Mouse (Mus musculus): Measurements from ENCODE around the gene Sfta2. TPM values are rescaled to one million over a fixed set of nuclear protein-coding genes. Genes with fewer than 3 reads are reported as not detected.

Sfta2 gene
- not detected for total RNA-seq (2018; cell fraction: chromatin; rRNA removed)
- total RNA-seq (2018; cell fraction: cytosol; rRNA removed) = not detected
- not detected for total RNA-seq (2018; cell fraction: nucleus; rRNA removed)
- not detected in 3 replicates for polyA plus RNA-seq (2018)

DNA sequence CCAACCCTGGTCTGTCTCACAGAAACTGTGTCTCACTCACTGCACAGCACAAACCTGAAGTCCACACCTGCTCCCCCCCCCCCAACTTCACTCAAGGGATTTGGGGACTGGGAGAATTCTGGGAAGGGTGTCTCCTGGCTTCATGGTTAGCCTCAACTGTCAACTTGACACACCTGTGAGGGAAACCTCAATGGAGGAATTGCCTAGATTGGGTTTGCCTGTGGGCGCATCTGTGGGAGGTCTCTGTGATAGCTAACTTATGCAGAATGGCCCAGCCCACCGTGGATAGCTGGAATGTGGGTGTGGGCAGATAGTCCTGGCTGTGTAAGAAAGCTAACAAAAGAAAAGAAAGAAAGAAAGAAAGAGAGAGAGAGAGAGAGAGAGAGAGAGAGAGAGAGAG, at the start of gene Sfta2:
Gene Sfta2, plus strand, starts transcription at position 301 of the 400 bp plus-strand sequence.
- no peaks in the 10 kb centered on the region for H3K79me2 ChIP-seq (ENCODE audit: inconsistent target)
- no peak within 1 kb of the TSS for H3K27ac ChIP-seq
- WGBS (ENCODE audit: missing documents) = 83% methylated on average over 2 of the region's 2 CpGs
- no peak within 1 kb of the TSS for H3K4me3 ChIP-seq (ENCODE audit: inconsistent target)
- H3K36me3 ChIP-seq (ENCODE audit: inconsistent target) = no peaks in the 10 kb centered on the region

DNA sequence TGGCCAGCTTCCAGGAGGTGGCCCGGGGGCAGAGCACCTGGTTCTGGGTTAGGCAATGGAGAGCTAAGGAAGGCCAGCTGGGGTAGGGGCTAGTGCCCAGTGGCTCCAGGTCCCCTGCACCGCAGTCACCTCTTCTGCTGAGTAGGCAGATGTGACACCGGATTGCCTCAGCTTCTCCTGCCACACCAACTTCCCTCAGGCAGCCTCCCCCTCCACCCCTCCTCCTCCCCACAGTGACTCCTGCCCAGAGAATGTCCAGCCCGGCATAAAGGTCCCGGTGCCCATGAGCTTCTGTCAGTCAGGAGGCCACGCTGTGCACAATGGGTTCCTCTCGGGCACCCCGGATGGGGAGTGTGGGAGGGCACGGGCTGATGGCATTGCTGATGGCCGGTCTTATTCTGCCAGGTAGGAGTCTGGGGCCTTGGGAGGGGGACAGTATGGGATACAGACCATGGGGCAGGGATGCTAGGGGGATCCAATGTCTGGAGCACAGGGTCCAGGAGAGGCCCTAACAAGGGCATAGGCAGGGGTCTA, 49.4 kb upstream of the Sfta2 start, which contains the start of gene Cdsn:
Gene Cdsn, plus strand, starts transcription at position 248 of the 534 bp plus-strand sequence.
- Histone ChIP-seq H3K79me2 (ENCODE audit: inconsistent target) (no peaks in the 10 kb centered on the region), H3K36me3 (ENCODE audit: inconsistent target) (no peaks in the 10 kb centered on the region), H3K4me3 (ENCODE audit: inconsistent target) (no peak within 1 kb of the TSS), H3K27ac (no peak within 1 kb of the TSS)
- 86% methylated on average over 10 of the region's 10 CpGs for WGBS (ENCODE audit: missing documents)

DNA sequence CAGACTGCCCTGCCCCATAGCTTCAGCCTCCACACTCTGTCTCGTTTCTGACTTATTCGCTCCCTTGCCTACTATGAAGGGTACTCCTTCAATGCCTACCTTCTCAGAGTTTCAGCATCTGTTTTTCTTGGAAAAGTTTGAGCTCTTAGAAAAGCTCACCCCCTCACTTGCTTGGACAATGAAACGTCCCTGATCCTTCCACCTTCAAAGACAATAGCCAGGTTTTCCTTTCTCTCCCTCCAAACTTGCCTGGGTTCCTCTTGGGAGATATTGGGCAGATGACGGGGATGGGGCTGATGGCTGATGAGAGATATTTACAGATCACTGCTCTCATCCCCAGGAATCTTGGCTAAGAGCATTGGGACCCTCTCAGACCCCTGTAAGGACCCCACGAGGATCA, 47.0 kb upstream of the Sfta2 start:
- H3K4me3 ChIP-seq (ENCODE audit: inconsistent target) = no peak overlapping the region
- WGBS (ENCODE audit: missing documents) = 84% methylated on average over 5 of the region's 5 CpGs

DNA sequence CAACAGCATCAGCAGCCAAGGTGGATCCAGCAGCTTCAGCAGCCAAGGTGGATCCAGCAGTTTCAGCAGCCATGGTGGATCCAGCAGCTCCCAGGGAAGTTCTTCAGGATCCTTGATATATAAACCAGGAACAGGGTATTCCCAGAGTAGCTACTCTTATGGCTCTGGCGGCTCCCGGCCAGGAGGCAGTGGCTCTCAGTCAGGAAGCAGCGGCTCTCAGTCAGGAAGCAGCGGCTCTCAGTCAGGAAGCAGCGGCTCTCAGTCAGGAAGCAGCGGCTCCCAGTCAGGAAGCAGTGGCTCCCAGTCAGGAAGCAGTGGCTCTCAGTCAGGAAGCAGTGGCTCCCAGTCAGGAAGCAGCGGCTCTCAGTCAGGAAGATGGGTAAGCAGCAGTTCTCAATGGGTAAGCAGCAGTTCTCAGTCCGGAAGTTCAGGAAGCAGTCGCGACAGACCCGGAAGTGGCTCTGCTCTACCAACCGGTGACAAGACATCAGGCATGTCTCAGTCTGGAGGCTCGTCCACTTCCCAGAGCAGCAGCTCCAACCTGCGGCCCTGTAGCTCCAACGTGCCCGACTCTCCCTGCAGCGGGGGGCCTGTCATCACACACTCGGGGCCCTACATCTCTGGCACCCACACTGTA, 46.5 kb upstream of the Sfta2 start:
- no peaks in the 10 kb centered on the region for H3K36me3 ChIP-seq (ENCODE audit: inconsistent target)
- no peak overlapping the region for H3K27ac ChIP-seq
- WGBS (ENCODE audit: missing documents) = 94% methylated on average over 14 of the region's 18 CpGs
- no peak overlapping the region for H3K4me3 ChIP-seq (ENCODE audit: inconsistent target)
- no peaks in the 10 kb centered on the region for H3K79me2 ChIP-seq (ENCODE audit: inconsistent target)

More for the DNA sequence above, 47.0 kb upstream of the Sfta2 start:
- Histone ChIP-seq H3K79me2 (ENCODE audit: inconsistent target) (no peaks in the 10 kb centered on the region), H3K27ac (no peak overlapping the region), H3K36me3 (ENCODE audit: inconsistent target) (no peaks in the 10 kb centered on the region)

DNA sequence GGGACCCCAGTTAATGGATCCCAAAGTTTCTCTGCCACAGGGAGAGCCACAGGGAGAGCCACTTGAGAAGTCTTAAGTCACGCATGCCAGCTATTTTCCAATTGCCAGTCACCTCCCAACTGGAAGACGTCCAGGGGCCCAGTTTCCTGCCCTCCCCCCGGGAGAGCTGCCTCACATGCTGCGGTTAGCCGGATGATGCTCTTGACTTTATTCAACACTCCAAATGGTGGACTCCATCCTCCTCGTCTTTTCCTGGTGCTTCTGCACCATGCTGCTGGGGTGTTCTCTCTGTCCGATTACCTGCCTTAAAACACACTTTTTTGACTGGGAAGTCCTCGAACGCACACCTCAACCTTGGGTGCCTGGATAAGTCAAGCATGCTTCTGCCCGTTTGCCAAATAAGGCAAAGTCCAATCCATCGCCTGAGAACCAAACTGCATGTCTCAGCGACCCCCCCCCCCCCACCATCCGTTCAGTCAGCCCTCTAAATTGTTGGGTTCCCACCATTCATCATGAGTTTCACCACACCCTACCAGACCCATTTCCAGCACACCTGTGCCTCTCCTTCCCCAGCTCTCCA, 45.1 kb upstream of the Sfta2 start:
- Histone ChIP-seq H3K27ac (no peak overlapping the region), H3K79me2 (ENCODE audit: inconsistent target) (no peaks in the 10 kb centered on the region), H3K36me3 (ENCODE audit: inconsistent target) (no peaks in the 10 kb centered on the region), H3K4me3 (ENCODE audit: inconsistent target) (no peak overlapping the region)
- 93% methylated on average over 13 of the region's 13 CpGs for WGBS (ENCODE audit: missing documents)

DNA sequence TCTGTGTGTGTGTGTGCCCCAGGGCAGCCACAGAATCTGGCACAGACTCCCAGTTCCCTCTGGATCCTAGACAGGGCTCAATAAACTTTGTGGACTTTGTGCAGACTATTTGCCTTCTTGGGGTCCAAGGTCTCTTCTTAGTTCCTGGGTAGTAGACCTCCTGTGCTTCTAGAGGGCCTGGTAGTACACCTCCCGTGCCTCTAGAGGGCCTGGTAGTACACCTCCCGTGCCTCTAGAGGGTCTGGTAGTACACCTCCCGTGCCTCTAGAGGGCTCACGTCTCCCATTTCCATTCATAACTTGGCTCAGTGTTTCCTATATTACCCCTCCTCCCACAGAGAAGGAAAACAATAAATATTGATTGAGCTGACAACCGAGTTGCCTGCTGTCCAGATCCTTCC, 44.5 kb upstream of the Sfta2 start:
- Histone ChIP-seq H3K36me3 (ENCODE audit: inconsistent target) (no peaks in the 10 kb centered on the region), H3K27ac (no peak overlapping the region), H3K4me3 (ENCODE audit: inconsistent target) (no peak overlapping the region), H3K79me2 (ENCODE audit: inconsistent target) (no peaks in the 10 kb centered on the region)
- 32% methylated on average over 4 of the region's 5 CpGs for WGBS (ENCODE audit: missing documents)

DNA sequence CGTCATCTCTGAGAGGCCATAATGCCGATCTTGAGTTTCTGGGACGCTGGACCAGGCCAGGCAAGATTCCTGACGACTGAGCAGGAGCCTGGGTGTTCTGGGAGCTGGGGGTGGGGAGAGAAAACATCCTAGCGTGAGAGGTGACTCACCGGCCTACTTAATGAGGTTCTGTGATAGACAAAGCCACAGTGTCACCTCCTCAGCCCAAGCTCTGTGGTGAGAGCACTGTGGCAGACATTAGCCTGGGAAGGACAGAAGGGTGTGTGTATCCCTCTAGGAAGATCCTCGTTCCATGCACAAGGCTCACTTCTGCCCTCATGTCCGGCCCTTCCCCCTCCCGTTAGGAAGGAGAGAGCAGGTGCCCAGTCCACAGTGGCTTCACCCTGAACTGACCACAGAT, 44.0 kb upstream of the Sfta2 start:
- Histone ChIP-seq H3K4me3 (ENCODE audit: inconsistent target) (no peak overlapping the region), H3K36me3 (ENCODE audit: inconsistent target) (no peaks in the 10 kb centered on the region), H3K27ac (no peak overlapping the region), H3K79me2 (ENCODE audit: inconsistent target) (no peaks in the 10 kb centered on the region)
- WGBS (ENCODE audit: missing documents) = 75% methylated on average over 7 of the region's 9 CpGs

DNA sequence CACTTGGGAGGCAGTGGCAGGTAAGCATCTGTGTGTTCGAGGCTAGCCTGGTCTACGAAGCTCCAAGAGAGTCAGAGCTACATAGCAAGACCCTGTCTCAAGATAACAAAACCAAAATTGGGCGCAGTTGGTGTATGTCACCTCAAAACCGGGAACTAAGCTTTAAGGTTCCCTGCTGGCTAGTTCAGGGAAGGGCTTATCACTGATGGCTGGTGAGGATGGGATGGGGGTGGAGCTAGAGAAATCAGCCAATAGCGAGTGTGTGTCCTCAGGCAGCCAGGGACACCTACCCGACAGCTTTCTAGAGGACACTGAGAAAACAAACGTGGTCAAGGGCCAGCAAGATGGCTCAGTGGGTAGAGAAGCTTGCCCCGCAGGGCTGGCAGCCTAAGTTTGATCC, 43.1 kb upstream of the Sfta2 start:
- no peaks in the 10 kb centered on the region for H3K79me2 ChIP-seq (ENCODE audit: inconsistent target)
- 72% methylated on average over 8 of the region's 8 CpGs for WGBS (ENCODE audit: missing documents)
- no peak overlapping the region for H3K4me3 ChIP-seq (ENCODE audit: inconsistent target)
- no peaks in the 10 kb centered on the region for H3K36me3 ChIP-seq (ENCODE audit: inconsistent target)
- no peak overlapping the region for H3K27ac ChIP-seq

DNA sequence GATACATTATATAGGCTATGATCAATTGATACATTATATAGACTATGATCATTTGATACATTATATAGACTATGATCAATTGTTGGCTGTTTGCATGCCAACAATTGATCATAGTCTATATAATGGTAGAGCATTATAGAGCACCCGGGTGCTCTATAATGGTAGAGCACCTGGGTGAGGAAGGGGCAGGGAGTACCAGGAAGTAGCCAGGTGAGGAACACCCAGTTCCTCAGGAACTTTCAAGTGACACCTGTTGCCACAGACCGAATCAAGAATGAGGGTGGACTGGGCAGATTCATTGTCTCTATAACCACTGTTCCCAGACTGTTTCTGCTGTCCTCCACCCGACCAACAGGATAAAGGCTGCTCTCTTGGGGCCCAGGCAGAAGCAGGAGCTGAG, 34.2 kb upstream of the Sfta2 start, which contains the start of gene 2300002M23Rik:
Gene 2300002M23Rik, plus strand, starts transcription at position 301 of the 400 bp plus-strand sequence.
- H3K27ac ChIP-seq = no peak within 1 kb of the TSS
- 60% methylated on average over 3 of the region's 3 CpGs for WGBS (ENCODE audit: missing documents)
- no peaks in the 10 kb centered on the region for H3K36me3 ChIP-seq (ENCODE audit: inconsistent target)
- H3K4me3 ChIP-seq (ENCODE audit: inconsistent target) = no peak within 1 kb of the TSS
- H3K79me2 ChIP-seq (ENCODE audit: inconsistent target) = no peaks in the 10 kb centered on the region

DNA sequence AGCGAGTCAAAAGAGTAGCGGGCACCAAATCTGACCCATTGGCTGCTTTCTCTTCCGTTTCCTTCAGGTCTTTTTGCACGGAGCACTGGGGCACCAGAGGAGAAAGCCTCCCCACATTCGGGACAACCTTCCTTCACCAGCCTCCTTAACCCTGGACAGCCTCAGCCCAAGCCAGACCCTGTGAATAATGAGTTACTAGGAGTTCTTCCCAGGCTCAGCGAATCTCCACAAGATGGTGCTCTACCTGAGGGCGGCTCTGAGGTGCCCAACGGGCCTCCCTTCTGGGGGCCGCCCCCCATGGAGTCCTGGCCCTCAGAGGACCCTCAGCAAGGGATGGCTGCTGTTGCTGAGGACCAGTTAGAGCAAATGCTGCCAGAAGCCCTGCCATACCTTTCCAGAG, 33.6 kb upstream of the Sfta2 start:
- Histone ChIP-seq H3K4me3 (ENCODE audit: inconsistent target) (no peak overlapping the region), H3K27ac (no peak overlapping the region), H3K79me2 (ENCODE audit: inconsistent target) (no peaks in the 10 kb centered on the region), H3K36me3 (ENCODE audit: inconsistent target) (no peaks in the 10 kb centered on the region)
- 31% methylated on average over 9 of the region's 9 CpGs for WGBS (ENCODE audit: missing documents)

DNA sequence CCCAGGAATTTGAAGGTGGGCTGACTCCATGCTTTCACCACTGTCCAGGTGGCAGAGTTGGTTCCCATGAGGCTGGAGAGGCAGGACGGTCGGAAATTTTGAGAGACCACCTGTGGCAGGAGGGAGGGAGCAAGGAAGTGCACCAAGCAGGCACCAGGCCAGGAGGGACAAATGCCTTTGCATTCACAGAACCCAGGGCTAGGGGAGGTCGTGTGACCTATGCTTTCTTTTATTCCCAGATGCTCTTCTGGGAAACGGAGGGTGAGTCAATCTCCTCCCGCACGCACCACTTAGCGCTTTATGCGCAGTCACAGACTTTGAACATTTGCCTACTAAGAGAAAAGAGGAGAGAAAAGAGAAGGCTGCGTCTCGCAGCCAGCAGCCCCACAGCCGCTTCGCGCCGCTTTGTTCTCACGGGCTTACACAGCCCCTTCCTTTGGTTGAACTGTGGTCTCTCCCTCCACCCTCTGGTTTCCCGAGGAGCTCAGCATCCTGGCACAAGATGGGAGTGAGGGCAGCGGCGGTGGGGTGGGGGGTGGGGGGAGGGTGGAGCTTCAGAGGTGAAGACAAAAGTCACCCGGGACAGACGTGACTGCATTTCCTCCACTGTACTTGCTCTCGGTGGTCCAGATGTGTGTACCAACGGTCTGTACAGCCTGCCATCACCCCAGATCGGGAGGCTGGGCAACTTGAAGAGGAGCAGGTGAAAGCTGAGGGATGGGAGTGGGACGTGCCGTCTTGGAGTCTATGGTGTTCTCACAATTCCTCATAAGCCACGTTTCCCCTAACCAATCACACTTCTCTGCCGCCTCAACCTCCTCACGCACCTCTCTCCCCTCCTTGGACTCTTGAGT, 32.0 kb upstream of the Sfta2 start:
- Histone ChIP-seq H3K36me3 (ENCODE audit: inconsistent target) (no peaks in the 10 kb centered on the region), H3K4me3 (ENCODE audit: inconsistent target) (no peak overlapping the region), H3K27ac (no peak overlapping the region), H3K79me2 (ENCODE audit: inconsistent target) (no peaks in the 10 kb centered on the region)
- 6% methylated on average over 25 of the region's 28 CpGs for WGBS (ENCODE audit: missing documents)

DNA sequence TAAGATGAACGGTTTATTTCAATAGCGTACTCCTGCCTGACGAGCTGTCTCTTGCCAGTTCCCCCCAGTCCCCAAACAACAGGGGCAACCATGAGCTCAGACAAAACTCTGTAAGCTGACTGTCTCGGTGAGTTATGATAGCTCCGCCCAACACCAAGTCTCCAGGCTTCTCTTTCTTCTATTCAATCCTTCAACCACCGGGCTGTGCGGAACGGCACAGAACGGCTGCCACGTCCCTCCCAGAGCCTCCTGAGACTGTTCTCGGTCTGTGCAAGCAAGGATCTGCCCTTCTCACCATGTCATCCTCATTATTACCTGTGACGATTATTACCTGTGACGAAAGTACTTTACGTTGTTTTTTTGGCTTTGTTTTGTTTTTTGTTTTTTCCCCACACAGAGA, 30.5 kb upstream of the Sfta2 start:
- Histone ChIP-seq H3K36me3 (ENCODE audit: inconsistent target) (no peaks in the 10 kb centered on the region), H3K4me3 (ENCODE audit: inconsistent target) (no peak overlapping the region), H3K27ac (no peak overlapping the region), H3K79me2 (ENCODE audit: inconsistent target) (no peaks in the 10 kb centered on the region)
- WGBS (ENCODE audit: missing documents) = 90% methylated on average over 14 of the region's 14 CpGs

DNA sequence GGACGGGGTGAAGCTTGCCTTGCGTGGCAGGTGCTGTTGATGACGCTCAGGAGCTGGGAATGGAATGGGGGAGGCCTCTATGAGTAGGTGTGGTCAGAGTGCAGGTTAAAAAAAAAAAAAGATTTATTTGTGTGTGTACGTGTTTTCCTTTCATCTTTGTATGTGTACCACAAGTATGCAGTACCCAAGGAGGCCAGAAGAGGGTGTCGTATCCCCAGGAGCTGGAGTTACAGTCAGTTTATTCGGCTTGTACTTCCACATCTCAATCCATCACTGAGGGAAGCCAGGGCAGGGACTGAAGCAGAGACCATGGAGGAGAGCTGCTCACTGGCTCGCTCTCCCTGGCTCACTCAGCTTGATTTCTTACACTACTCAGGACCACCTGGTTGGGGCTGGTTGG, 29.9 kb upstream of the Sfta2 start:
- WGBS (ENCODE audit: missing documents) = 97% methylated on average over 7 of the region's 7 CpGs
- no peaks in the 10 kb centered on the region for H3K79me2 ChIP-seq (ENCODE audit: inconsistent target)
- no peak overlapping the region for H3K27ac ChIP-seq
- H3K4me3 ChIP-seq (ENCODE audit: inconsistent target) = no peak overlapping the region
- no peaks in the 10 kb centered on the region for H3K36me3 ChIP-seq (ENCODE audit: inconsistent target)

DNA sequence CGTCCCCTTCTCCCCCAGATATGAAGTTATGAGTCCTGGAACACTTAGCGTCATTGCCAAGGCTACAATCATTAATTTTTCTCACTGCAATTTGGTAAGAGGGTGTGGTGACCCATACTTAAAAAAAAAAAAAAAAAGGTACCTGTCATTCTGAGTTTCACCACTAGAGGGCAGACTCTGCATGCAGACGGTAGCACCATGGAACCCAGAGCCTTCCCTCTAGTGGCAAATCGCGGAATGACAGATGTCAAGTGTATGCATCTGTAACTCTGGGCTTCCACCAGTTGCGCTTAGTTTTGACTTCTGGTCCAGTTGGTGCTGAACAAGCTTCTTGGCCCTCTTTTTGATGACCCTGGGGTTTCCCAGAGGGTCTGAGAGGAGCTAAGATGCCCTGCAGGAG, 23.1 kb upstream of the Sfta2 start:
- H3K79me2 ChIP-seq (ENCODE audit: inconsistent target) = no peaks in the 10 kb centered on the region
- H3K27ac ChIP-seq = no peak overlapping the region
- WGBS (ENCODE audit: missing documents) = 11% methylated on average over 6 of the region's 6 CpGs
- H3K36me3 ChIP-seq (ENCODE audit: inconsistent target) = no peaks in the 10 kb centered on the region
- no peak overlapping the region for H3K4me3 ChIP-seq (ENCODE audit: inconsistent target)

DNA sequence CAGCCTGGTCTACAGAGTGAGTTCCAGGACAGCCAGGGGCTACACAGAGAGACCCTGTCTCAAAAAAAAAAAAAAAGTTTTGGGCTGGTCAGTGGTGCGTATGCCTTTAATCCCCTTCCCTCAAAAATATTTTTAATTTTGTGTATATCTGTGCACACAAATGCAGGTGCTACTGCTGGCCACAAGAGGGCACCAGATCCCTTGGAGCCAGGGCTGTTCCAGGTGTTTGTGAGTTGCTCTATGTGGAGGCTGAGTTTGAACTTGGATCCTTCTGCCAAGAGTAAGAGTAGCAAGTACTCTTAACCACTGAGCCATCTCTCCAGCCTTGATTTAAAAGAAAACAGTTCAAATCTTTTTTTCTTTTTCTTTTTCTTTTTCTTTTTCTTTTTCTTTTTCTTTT, 18.4 kb upstream of the Sfta2 start:
- Histone ChIP-seq H3K36me3 (ENCODE audit: inconsistent target) (no peaks in the 10 kb centered on the region), H3K4me3 (ENCODE audit: inconsistent target) (no peak overlapping the region), H3K79me2 (ENCODE audit: inconsistent target) (no peaks in the 10 kb centered on the region), H3K27ac (no peak overlapping the region)
- 100% methylated on average over 1 of the region's 1 CpGs for WGBS (ENCODE audit: missing documents)
